In the genomic region with DNA sequence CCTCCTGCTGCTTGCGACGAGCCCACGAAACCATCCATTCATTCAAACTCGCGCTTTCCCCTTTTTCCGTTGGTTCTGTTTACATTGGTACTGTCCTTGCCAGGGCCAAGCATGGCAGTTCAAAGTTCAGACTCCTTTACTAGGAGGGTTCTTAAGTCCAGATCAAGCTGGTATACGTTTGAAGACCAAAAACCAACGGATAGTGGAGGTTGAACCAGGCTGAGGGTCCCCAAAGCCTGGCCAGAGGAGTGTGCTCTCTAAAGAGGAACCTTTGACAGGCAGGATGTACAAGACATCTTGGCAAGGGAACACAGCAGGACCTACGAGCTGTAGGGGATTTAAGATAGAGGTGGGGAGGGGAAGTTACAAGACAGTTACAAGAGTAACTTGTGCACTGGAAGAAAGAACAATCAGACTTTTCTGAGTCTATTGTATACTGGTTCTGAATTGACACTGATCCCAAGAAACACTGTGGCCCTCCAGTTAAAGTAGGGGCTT, we compare ENCODE assay signal across 7 mouse cellular contexts. TPM values are rescaled to one million over a fixed set of nuclear protein-coding genes. Genes with fewer than 3 reads are reported as not detected.
DNase-seq lines count a peak whose midpoint lies in the region; ATAC-seq and TF ChIP-seq lines count a peak whose summit lies in the region.

No protein-coding gene starts in this region.

- no peaks in the 10 kb centered on the region; the same call in 1 of the 2 replicates for H3K4me1 ChIP-seq in spleen, adult 2 months (ENCODE audit: control insufficient read depth, insufficient read depth, insufficient read length)
- peaks cover 30% of the 10 kb centered on the region for H3K4me1 ChIP-seq in forebrain, embryonic 14.5 days (ENCODE audit: control insufficient read depth, insufficient read depth, low read length)
- peaks cover 14% of the 10 kb centered on the region for H3K4me1 ChIP-seq in liver, embryonic 15.5 days (replicated peaks)

- H3K9ac ChIP-seq in forebrain, embryonic 14.5 days (ENCODE audit: low read length) = peak overlapping the region; percentile 74
- H3K9ac ChIP-seq in liver, embryonic 15.5 days = no peak overlapping the region

- peak overlapping the region; percentile 51 for H3K4me3 ChIP-seq in spleen, adult 2 months (ENCODE audit: extremely low read depth, insufficient read depth, insufficient read length)
- H3K4me3 ChIP-seq in forebrain, embryonic 14.5 days (ENCODE audit: low read depth, low read length) = peak overlapping the region; percentile 51
- peak overlapping the region; percentile 56 for H3K4me3 ChIP-seq in liver, embryonic 15.5 days (replicated peaks)

- H3K27me3 ChIP-seq in spleen, adult 2 months (ENCODE audit: control insufficient read depth, insufficient read depth, low read length) = peaks cover 14% of the 10 kb centered on the region
- no peaks in the 10 kb centered on the region for H3K27me3 ChIP-seq in forebrain, embryonic 14.5 days (replicated peaks; ENCODE audit: control insufficient read depth, insufficient read depth, low read length)
- H3K27me3 ChIP-seq in liver, embryonic 15.5 days = peaks cover 73% of the 10 kb centered on the region

- no peak; the same call in 1 of the 2 replicates for ATAC-seq in forebrain, embryonic 14.5 days
- no peak for ATAC-seq in liver, embryonic 15.5 days (ENCODE audit: insufficient read depth)

- TF ChIP-seq POLR2A in spleen, adult 2 months (IDR thresholded peaks at IDR 0.05; ENCODE audit: low read depth, low read length) = no peak

- no peaks in the 10 kb centered on the region for H3K9me3 ChIP-seq in forebrain, embryonic 14.5 days (replicated peaks; ENCODE audit: control insufficient read depth, low read length)
- H3K9me3 ChIP-seq in liver, embryonic 15.5 days (replicated peaks) = no peaks in the 10 kb centered on the region

- H3K36me3 ChIP-seq in spleen, adult 2 months (ENCODE audit: control insufficient read depth, insufficient read depth, low read length) = no peaks in the 10 kb centered on the region
- H3K36me3 ChIP-seq in forebrain, embryonic 14.5 days (ENCODE audit: control insufficient read depth, insufficient read depth, low read length) = no peaks in the 10 kb centered on the region
- no peaks in the 10 kb centered on the region for H3K36me3 ChIP-seq in liver, embryonic 15.5 days (replicated peaks)

- H3K27ac ChIP-seq in spleen, adult 2 months (ENCODE audit: insufficient read depth, low read length) = no peak overlapping the region
- H3K27ac ChIP-seq in forebrain, embryonic 14.5 days (ENCODE audit: low read depth, low read length) = 0 out of 2 replicates have a peak overlapping the region, but pooled peaks have one; percentile 52
- H3K27ac ChIP-seq in liver, embryonic 15.5 days (replicated peaks) = no peak overlapping the region

- no peak for DNase-seq in spleen, adult 2 months (ENCODE audit: low read depth in 1 of 2, low spot score in 2 of 2)
- DNase-seq in spleen, postnatal 14 days (ENCODE audit: low spot score in 2 of 2) = no peak
- peak; percentile 20 for DNase-seq in forebrain, embryonic 14.5 days (ENCODE audit: low spot score)
- no peak for DNase-seq in adrenal gland, postnatal 4 days (ENCODE audit: low spot score in 2 of 2)
- no peak for DNase-seq in left cerebral cortex, adult 11 months (ENCODE audit: low spot score)
- no peak for DNase-seq in urinary bladder, postnatal 4 days (ENCODE audit: low spot score in 2 of 2)

- TF ChIP-seq CTCF in spleen, adult 2 months (IDR thresholded peaks at IDR 0.05; ENCODE audit: extremely low read depth, insufficient read depth, insufficient read length, insufficient replicate concordance) = 0 out of 2 replicates have a peak, but pooled peaks have one; percentile 28

- peak overlapping the region; percentile 76 for H3K4me2 ChIP-seq in forebrain, embryonic 14.5 days (ENCODE audit: low read length)
- H3K4me2 ChIP-seq in liver, embryonic 15.5 days = peak overlapping the region; percentile 75

- 3% methylated on average over 9 of the region's 9 CpGs for WGBS in spleen, adult 2 months
- 2% methylated on average over 9 of the region's 9 CpGs for WGBS in forebrain, embryonic 14.5 days
- 2% methylated on average over 9 of the region's 9 CpGs for WGBS in liver, embryonic 15.5 days (ENCODE audit: insufficient replicate concordance)

RNA-seq across cellular contexts. Expression of a gene that starts 0.6 kb away (rescaled TPM):
- 0.15 and 0.32 TPM in 2 replicates for polyA plus RNA-seq in spleen, adult 2 months (2012; rRNA removed)
- polyA plus RNA-seq in forebrain, embryonic 14.5 days (2014; fragmentation: Nextera tagmentation; extraction: Ambion mirVana) = 5.2 and 5.9 TPM in 2 replicates
- 0.18 and 0.31 TPM in 2 replicates for polyA plus RNA-seq in liver, embryonic 15.5 days (2015; fragmentation: Nextera tagmentation; extraction: Ambion mirVana)
- total RNA-seq in adrenal gland, postnatal 4 days (2021) = 1 to 10 TPM in 1 of 2 experiments, under 1 TPM in 1; 0.62 to 4.1 TPM

RNA-seq across cellular contexts. Expression of a gene that starts 22.0 kb away (rescaled TPM):
- polyA plus RNA-seq in spleen, adult 2 months (2012; rRNA removed) = not detected in 2 replicates
- polyA plus RNA-seq in forebrain, embryonic 14.5 days (2014; fragmentation: Nextera tagmentation; extraction: Ambion mirVana) = not detected in 2 replicates
- not detected in 2 replicates for polyA plus RNA-seq in liver, embryonic 15.5 days (2015; fragmentation: Nextera tagmentation; extraction: Ambion mirVana)
- total RNA-seq in adrenal gland, postnatal 4 days (2021) = not detected

RNA-seq across cellular contexts. Expression of a gene that starts 26.0 kb away (rescaled TPM):
- 3.1 and 6.8 TPM in 2 replicates for polyA plus RNA-seq in spleen, adult 2 months (2012; rRNA removed)
- polyA plus RNA-seq in forebrain, embryonic 14.5 days (2014; fragmentation: Nextera tagmentation; extraction: Ambion mirVana) = 0.24 TPM in 1 of 2 replicates, not detected in the other
- not detected in 2 replicates for polyA plus RNA-seq in liver, embryonic 15.5 days (2015; fragmentation: Nextera tagmentation; extraction: Ambion mirVana)
- total RNA-seq in adrenal gland, postnatal 4 days (2021) = not detected
